Mouse (Mus musculus): ENCODE results near the gene Snx5. TPM values are rescaled to one million over a fixed set of nuclear protein-coding genes. Genes with fewer than 3 reads are reported as not detected.
A peak's percentile ranks its signal among the peaks of the same experiment; 100 is the strongest.

Gene Snx5
- polyA plus RNA-seq, 1 experiment from 2014 or later, result 108 TPM

DNA sequence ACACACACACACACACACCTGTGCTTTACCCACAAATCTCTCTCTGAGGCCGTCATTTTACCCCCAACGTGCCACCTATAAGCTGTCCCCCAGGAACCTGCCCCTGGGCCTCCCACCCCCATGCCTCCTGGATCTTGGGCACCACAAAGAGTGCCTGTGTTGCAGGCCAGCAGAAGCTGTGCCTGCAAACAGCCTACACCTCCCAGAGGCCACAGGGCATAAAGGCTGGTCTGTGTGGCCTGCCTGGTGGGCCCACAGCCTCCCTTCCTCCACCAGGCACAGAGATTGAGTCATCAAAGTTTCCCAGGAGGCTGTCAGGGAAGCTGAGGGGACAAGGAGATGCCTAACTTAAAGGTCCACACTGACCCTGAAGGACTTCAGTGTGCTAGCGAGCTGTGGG is 68.1 kb downstream of the Snx5 start:
- H3K9me3 ChIP-seq (ENCODE audit: control insufficient read depth, low read length), result no peaks in the 10 kb centered on the region
- DNase-seq (ENCODE audit: low spot score), result no peak
- 66% methylated on average over 3 of the region's 3 CpGs for WGBS
- H3K27me3 ChIP-seq (ENCODE audit: control insufficient read depth, insufficient read depth, low read length), result no peaks in the 10 kb centered on the region
- no peak overlapping the region for H3K4me2 ChIP-seq (replicated peaks; ENCODE audit: low read depth, low read length)
- H3K36me3 ChIP-seq (ENCODE audit: control insufficient read depth, insufficient read depth, low read length), result no peaks in the 10 kb centered on the region
- ATAC-seq (ENCODE audit: low FRiP score), result 0 out of 2 replicates have a peak, but pooled peaks have one; percentile 26
- H3K27ac ChIP-seq (ENCODE audit: low read depth, low read length), result no peak overlapping the region
- H3K9ac ChIP-seq (ENCODE audit: low read depth, low read length), result no peak overlapping the region
- no peaks in the 10 kb centered on the region for H3K4me1 ChIP-seq (replicated peaks; ENCODE audit: control insufficient read depth, insufficient read depth, low read length)
- H3K4me3 ChIP-seq (ENCODE audit: low read depth, low read length), result no peak overlapping the region

DNA sequence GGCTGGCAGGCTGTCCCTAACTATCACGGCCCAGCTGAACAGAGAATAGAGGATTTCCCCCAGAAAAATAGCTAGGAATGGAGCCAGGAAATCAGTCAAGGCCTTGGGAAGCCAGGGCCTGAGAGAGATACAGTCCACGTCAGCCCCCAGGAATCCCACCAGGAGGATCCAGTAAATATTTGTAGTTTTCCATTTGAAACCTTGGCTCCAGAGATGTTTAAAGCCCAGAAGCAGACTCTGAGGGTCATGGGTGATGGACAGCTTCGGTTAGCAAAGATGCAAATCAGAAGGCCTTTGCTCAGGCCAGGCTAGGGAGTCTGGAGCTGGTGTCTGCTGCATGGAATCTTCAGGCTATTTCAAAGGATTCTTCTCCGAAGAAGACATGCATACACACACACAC is 68.6 kb downstream of the Snx5 start:
- 63% methylated on average over 4 of the region's 4 CpGs for WGBS
- Histone ChIP-seq H3K27ac (ENCODE audit: low read depth, low read length) (no peak overlapping the region), H3K36me3 (ENCODE audit: control insufficient read depth, insufficient read depth, low read length) (no peaks in the 10 kb centered on the region), H3K27me3 (ENCODE audit: control insufficient read depth, insufficient read depth, low read length) (no peaks in the 10 kb centered on the region), H3K9me3 (ENCODE audit: control insufficient read depth, low read length) (no peaks in the 10 kb centered on the region), H3K4me2 (replicated peaks; ENCODE audit: low read depth, low read length) (no peak overlapping the region), H3K4me3 (ENCODE audit: low read depth, low read length) (no peak overlapping the region), H3K9ac (ENCODE audit: low read depth, low read length) (no peak overlapping the region), H3K4me1 (replicated peaks; ENCODE audit: control insufficient read depth, insufficient read depth, low read length) (no peaks in the 10 kb centered on the region)
- DNase-seq (ENCODE audit: low spot score) (no peak), ATAC-seq (ENCODE audit: low FRiP score) (no peak)

Other genes with a start within 250 kb of the Snx5 start
- gene Banf2, start 237.8 kb downstream of the Snx5 start, polyA plus RNA-seq (2014; fragmentation: Nextera tagmentation; extraction: Ambion mirVana), result not detected in 2 replicates
- gene Mgme1, start 243 bp downstream of the Snx5 start, polyA plus RNA-seq (2014; fragmentation: Nextera tagmentation; extraction: Ambion mirVana), result 15.8 and 17.2 TPM in 2 replicates
- gene Ovol2, start 61.2 kb upstream of the Snx5 start, polyA plus RNA-seq (2014; fragmentation: Nextera tagmentation; extraction: Ambion mirVana), result 0.25 and 0.28 TPM in 2 replicates
- gene Kat14, start 98.1 kb upstream of the Snx5 start, polyA plus RNA-seq (2014; fragmentation: Nextera tagmentation; extraction: Ambion mirVana), result 30.8 and 31.0 TPM in 2 replicates
- 0.94 and 1.9 TPM in 2 replicates for gene Pet117, start 98.1 kb upstream of the Snx5 start, polyA plus RNA-seq (2014; fragmentation: Nextera tagmentation; extraction: Ambion mirVana)

Measured in hindbrain, embryonic 11.5 days (tissue).